Mouse (Mus musculus): Measurements from ENCODE around the gene Phox2b. TPM values are rescaled to one million over a fixed set of nuclear protein-coding genes. Genes with fewer than 3 reads are reported as not detected.

The Phox2b gene
- total and polyA plus RNA-seq, 2 experiments from 2014 or later = 11.3 to 15.8 TPM

GRCm38 (mm10) chr5:67106261-67106660, 7.2 kb upstream of the Phox2b start:
- WGBS = 89% methylated on average over 2 of the region's 2 CpGs
- peaks cover 38% of the 10 kb centered on the region for H3K27me3 ChIP-seq (ENCODE audit: insufficient read depth, low read length)

GRCm38 (mm10) chr5:67103016-67103415, 3.9 kb upstream of the Phox2b start:
- ATAC-seq = no peak
- no peaks in the 10 kb centered on the region for H3K9me3 ChIP-seq (ENCODE audit: low read length)
- H3K27me3 ChIP-seq (ENCODE audit: insufficient read depth, low read length) = peaks cover 59% of the 10 kb centered on the region
- no peak overlapping the region for H3K27ac ChIP-seq
- WGBS = 2% methylated on average over 3 of the region's 3 CpGs
- no peaks in the 10 kb centered on the region for H3K4me1 ChIP-seq (ENCODE audit: insufficient read depth, low read length)
- no peaks in the 10 kb centered on the region for H3K36me3 ChIP-seq (ENCODE audit: insufficient read depth, low read length)
- no peak for DNase-seq (ENCODE audit: low spot score)
- TF ChIP-seq CTCF (IDR thresholded peaks at IDR 0.05; ENCODE audit: low read depth) = no peak
- H3K4me3 ChIP-seq (ENCODE audit: low read length) = no peak overlapping the region
- H3K9ac ChIP-seq (replicated peaks; ENCODE audit: low read length) = no peak overlapping the region
- no peak overlapping the region for H3K4me2 ChIP-seq (ENCODE audit: low read depth, low read length)

More at GRCm38 (mm10) chr5:67106261-67106660, 7.2 kb upstream of the Phox2b start:
- Histone ChIP-seq H3K4me1 (ENCODE audit: insufficient read depth, low read length) (no peaks in the 10 kb centered on the region), H3K9ac (replicated peaks; ENCODE audit: low read length) (no peak overlapping the region), H3K36me3 (ENCODE audit: insufficient read depth, low read length) (no peaks in the 10 kb centered on the region), H3K4me2 (ENCODE audit: low read depth, low read length) (no peak overlapping the region), H3K27ac (no peak overlapping the region), H3K9me3 (ENCODE audit: low read length) (no peaks in the 10 kb centered on the region), H3K4me3 (ENCODE audit: low read length) (no peak overlapping the region)
- ATAC-seq = no peak
- no peak for DNase-seq (ENCODE audit: low spot score)
- TF ChIP-seq CTCF (IDR thresholded peaks at IDR 0.05; ENCODE audit: low read depth) = no peak

GRCm38 (mm10) chr5:67101793-67102600, 2.9 kb upstream of the Phox2b start:
- peaks cover 69% of the 10 kb centered on the region for H3K27me3 ChIP-seq (ENCODE audit: insufficient read depth, low read length)
- DNase-seq (ENCODE audit: low spot score) (peak; percentile 58), ATAC-seq (peak; percentile 79)
- H3K27ac ChIP-seq = no peak overlapping the region
- H3K4me3 ChIP-seq (ENCODE audit: low read length) = no peak overlapping the region
- no peaks in the 10 kb centered on the region for H3K36me3 ChIP-seq (ENCODE audit: insufficient read depth, low read length)
- peak; percentile 54 for TF ChIP-seq CTCF (IDR thresholded peaks at IDR 0.05; ENCODE audit: low read depth)
- no peaks in the 10 kb centered on the region for H3K4me1 ChIP-seq (ENCODE audit: insufficient read depth, low read length)
- H3K4me2 ChIP-seq (ENCODE audit: low read depth, low read length) = no peak overlapping the region
- no peak overlapping the region for H3K9ac ChIP-seq (replicated peaks; ENCODE audit: low read length)
- no peaks in the 10 kb centered on the region for H3K9me3 ChIP-seq (ENCODE audit: low read length)
- 3% methylated on average over 28 of the region's 28 CpGs for WGBS

- Histone ChIP-seq H3K27me3 (ENCODE audit: insufficient read depth, low read length) (peaks cover 70% of the 10 kb centered on the region), H3K4me1 (ENCODE audit: insufficient read depth, low read length) (no peaks in the 10 kb centered on the region), H3K4me2 (ENCODE audit: low read depth, low read length) (no peak overlapping the region), H3K36me3 (ENCODE audit: insufficient read depth, low read length) (no peaks in the 10 kb centered on the region), H3K27ac (no peak overlapping the region), H3K4me3 (ENCODE audit: low read length) (no peak overlapping the region), H3K9me3 (ENCODE audit: low read length) (no peaks in the 10 kb centered on the region), H3K9ac (replicated peaks; ENCODE audit: low read length) (no peak overlapping the region)
- TF ChIP-seq CTCF (IDR thresholded peaks at IDR 0.05; ENCODE audit: low read depth) = no peak
- WGBS = 4% methylated on average over 9 of the region's 9 CpGs
- DNase-seq (ENCODE audit: low spot score) = no peak
- ATAC-seq = peak; percentile 46; the same call in 1 of the 2 replicates
Measured at GRCm38 (mm10) chr5:67101395-67101760, 2.3 kb upstream of the Phox2b start.

GRCm38 (mm10) chr5:67100564-67101394, 1.7 kb upstream of the Phox2b start:
- Histone ChIP-seq H3K36me3 (ENCODE audit: insufficient read depth, low read length) (no peaks in the 10 kb centered on the region), H3K4me1 (ENCODE audit: insufficient read depth, low read length) (no peaks in the 10 kb centered on the region), H3K27ac (no peak overlapping the region), H3K9me3 (ENCODE audit: low read length) (no peaks in the 10 kb centered on the region), H3K4me3 (ENCODE audit: low read length) (no peak overlapping the region), H3K9ac (replicated peaks; ENCODE audit: low read length) (no peak overlapping the region), H3K27me3 (ENCODE audit: insufficient read depth, low read length) (peaks cover 75% of the 10 kb centered on the region), H3K4me2 (ENCODE audit: low read depth, low read length) (no peak overlapping the region)
- ATAC-seq (no peak), DNase-seq (ENCODE audit: low spot score) (no peak)
- TF ChIP-seq CTCF (IDR thresholded peaks at IDR 0.05; ENCODE audit: low read depth) = no peak
- 2% methylated on average over 34 of the region's 34 CpGs for WGBS

GRCm38 (mm10) chr5:67099393-67100271, 531 bp upstream of the Phox2b start:
- no peaks in the 10 kb centered on the region for H3K9me3 ChIP-seq (ENCODE audit: low read length)
- no peak for TF ChIP-seq CTCF (IDR thresholded peaks at IDR 0.05; ENCODE audit: low read depth)
- DNase-seq (ENCODE audit: low spot score) (peak; percentile 18), ATAC-seq (no peak)
- H3K27ac ChIP-seq = 0 out of 2 replicates have a peak overlapping the region, but pooled peaks have one; percentile 4
- H3K36me3 ChIP-seq (ENCODE audit: insufficient read depth, low read length) = no peaks in the 10 kb centered on the region
- peaks cover 82% of the 10 kb centered on the region for H3K27me3 ChIP-seq (ENCODE audit: insufficient read depth, low read length)
- no peaks in the 10 kb centered on the region for H3K4me1 ChIP-seq (ENCODE audit: insufficient read depth, low read length)
- no peak overlapping the region for H3K9ac ChIP-seq (replicated peaks; ENCODE audit: low read length)
- H3K4me2 ChIP-seq (ENCODE audit: low read depth, low read length) = no peak overlapping the region
- H3K4me3 ChIP-seq (ENCODE audit: low read length) = no peak overlapping the region
- under 1% methylated on average over 32 of the region's 32 CpGs for WGBS
